Mouse (Mus musculus): Measurements from ENCODE around the gene Rimbp2.
A peak's percentile ranks its signal among the peaks of the same experiment; 100 is the strongest.

Gene Rimbp2

DNA sequence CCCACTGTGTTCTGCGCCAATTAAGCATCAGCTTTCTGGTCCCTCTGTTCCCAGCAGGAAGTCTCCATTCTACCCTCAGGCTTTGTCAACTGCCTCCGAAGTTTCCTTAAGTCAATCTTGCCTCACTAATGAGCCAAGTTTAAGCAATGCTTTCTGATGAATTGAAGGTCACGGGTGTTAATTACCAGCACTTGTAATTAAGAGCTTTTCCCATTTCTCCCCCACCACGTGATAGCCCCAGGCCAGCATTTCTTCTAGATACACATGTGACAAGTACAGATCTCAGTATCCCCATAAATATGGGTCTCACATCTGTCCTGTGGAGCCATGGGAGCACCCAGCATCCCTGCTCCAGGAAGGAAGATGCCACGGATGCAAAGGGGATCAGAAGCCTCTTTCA lies 20.5 kb downstream of the Rimbp2 start:
- no peak for DNase-seq (ENCODE audit: low read depth, low spot score)

DNA sequence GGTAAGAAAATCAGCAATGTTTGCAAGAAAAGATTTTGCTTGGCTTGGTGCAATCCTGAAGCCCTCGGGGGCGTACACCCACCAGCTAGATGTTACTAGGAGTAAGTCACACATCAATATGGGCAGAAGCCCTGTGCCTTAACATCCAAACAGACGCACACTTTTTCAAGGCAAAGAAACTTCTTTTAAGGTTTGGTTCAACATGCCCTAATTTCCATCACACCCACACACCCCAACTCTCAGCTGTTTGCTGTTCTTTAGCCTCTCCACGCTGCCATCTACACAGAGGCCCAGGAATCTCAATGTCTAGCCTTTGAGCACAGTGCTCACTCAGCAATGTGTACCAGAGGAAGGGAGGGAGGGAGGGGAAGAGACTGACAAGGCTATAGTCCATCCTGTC lies 28.2 kb downstream of the Rimbp2 start:
- no peak for DNase-seq (ENCODE audit: low read depth, low spot score)

- DNase-seq (ENCODE audit: low read depth, low spot score): no peak
These were observed 33.2 kb downstream of the Rimbp2 start for GRCm38 (mm10) chr5:128920112-128920511.

- DNase-seq (ENCODE audit: low read depth, low spot score): peak; percentile 49
These were observed 35.9 kb downstream of the Rimbp2 start for GRCm38 (mm10) chr5:128917116-128917959.

DNA sequence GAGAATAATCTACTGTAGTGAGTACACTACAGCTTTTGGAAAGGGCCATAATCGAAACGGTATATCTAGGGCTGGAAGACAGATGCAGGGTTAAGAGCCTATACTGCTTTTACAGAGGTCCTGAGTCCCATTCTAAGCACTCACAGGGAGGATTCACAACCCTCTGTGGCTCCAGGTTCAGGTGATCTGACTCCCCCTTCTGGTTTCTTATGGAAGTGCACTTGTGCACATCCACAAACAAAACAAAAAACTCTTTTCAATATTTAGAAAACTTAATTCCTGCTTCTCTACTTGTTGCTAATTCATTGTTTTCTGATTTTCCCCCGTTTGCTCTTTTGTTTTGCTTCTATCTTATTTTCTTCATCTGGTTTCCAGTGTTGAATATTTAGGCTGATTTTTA lies 39.5 kb downstream of the Rimbp2 start:
- DNase-seq (ENCODE audit: low read depth, low spot score): no peak

- no peak for DNase-seq (ENCODE audit: low read depth, low spot score)
These were observed 40.9 kb downstream of the Rimbp2 start for GRCm38 (mm10) chr5:128912374-128912773.

DNA sequence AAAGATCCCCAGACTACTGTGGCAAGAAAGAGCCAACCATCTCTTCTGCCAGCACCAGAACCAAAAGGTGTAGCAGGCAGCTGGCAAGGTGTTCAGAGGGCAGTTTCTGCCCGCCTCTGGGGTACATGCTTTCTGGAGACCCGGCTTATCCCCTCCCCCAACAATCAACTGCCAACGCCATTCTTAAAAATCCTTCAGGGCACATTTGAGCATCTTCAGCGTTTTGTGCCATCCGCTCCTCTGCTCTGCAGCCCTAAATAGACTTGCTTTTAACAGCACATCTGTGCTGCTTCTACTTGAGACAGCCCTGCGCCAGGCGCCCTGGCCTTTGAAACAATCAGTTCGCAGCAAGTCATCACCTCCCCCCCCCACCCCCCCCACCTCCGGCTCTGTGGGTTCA lies 41.7 kb downstream of the Rimbp2 start:
- DNase-seq (ENCODE audit: low read depth, low spot score): no peak

DNA sequence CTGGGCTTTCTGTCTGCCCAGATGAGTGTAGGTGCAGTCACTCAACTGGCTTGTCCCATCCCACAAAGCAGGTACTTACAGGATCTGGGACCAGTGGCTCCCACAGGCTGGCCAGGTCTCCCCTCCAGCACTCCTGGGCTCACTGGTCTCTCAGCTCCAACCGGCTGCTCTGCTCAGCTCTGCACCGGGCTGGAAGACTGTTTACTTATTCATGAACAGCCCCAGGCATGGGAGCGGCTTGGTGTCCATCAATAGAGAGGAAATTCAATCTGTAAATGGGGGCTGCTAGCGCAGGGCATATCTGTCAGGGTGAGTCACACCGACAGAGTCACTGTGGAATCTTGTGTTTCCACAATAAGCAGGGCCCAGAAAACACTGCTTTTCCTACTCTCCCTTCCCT lies 49.2 kb downstream of the Rimbp2 start:
- no peak for DNase-seq (ENCODE audit: low read depth, low spot score)

DNA sequence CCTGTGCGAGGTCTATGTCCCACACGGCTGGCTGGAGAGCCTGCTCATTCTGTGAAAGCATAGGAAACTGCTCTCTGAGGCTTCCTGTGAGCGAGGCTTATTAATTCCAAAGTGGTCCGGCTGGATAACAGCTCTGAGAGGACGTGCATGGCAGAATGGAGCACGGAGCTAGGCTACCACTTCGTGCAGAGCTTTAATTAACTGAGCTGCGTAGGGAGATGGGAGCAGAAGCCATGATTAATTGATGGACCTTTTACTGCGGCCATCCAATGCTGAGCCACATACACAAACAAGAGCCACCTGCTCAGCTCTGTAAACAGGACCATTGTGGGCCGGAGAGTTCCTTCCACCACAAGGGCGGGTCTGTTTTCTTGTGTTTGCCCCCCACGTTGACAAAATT lies 50.2 kb downstream of the Rimbp2 start:
- DNase-seq (ENCODE audit: low read depth, low spot score): no peak

DNA sequence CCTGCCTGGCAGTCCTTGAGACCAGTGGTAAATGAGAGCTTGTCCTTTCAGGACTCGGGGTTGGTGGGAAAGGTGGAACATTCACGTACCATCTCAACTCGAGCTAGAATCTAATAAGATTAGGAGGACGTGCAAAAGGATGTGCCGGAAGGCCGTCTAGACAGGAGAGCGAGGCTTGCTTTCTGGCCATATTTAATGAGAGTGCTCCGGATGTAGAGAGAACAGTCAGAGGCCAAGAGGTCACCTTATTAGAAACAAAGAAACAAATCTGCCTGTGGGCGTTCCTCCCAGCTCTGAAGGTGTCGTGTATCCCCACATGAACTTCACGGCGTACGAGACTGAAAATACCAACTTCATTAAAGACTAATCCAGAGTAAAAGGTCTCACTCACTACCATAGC lies 53.3 kb downstream of the Rimbp2 start:
- DNase-seq (ENCODE audit: low read depth, low spot score): no peak

GRCm38 (mm10) chr5:128894921-128895320 lies 58.4 kb downstream of the Rimbp2 start:
- DNase-seq (ENCODE audit: low read depth, low spot score): no peak

DNA sequence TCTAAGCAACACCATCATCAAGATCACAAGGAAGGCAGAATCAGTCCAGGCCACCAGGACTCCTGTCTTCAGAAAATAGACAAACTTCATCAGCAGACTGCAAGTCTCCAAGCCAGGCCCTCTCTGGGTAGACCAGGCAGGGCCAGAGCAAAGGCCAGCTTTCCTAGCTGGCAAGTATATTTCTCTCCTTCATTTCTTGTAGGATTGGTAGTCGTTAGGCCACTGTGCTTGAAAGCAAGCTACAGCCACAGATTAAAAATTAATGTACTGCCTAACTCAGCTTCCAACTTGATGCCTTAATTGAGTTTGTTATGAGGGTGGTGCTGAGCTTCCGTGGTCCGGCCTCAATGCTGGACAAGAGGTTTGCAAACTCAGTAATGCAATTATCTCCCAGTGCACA lies 65.7 kb downstream of the Rimbp2 start:
- no peak for DNase-seq (ENCODE audit: low read depth, low spot score)

DNA sequence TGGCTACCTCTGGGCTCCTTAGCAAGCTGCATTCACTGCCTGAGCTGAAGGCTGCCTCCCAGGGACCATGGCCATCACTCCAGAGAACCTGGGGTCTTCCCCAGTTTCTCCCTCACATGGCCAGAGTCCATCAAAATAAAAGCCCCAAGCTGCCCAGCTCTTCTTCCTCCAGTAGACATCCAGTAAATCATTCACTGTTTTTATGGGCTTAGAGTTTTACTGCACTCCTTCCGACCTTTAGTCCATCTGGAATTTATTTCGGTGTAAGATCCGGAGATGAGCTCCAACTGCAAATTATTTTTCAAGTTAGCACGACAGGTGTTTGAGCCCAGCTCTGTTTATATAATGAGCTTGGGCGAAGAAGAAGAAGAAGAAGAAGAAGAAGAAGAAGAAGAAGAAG lies 69.0 kb downstream of the Rimbp2 start:
- DNase-seq (ENCODE audit: low read depth, low spot score): no peak

GRCm38 (mm10) chr5:128879092-128879491 lies 74.2 kb downstream of the Rimbp2 start:
- no peak for DNase-seq (ENCODE audit: low read depth, low spot score)

- no peak for DNase-seq (ENCODE audit: low read depth, low spot score)
These were observed 75.8 kb downstream of the Rimbp2 start for GRCm38 (mm10) chr5:128877425-128878035.

- DNase-seq (ENCODE audit: low read depth, low spot score): no peak
These were observed 81.6 kb downstream of the Rimbp2 start for GRCm38 (mm10) chr5:128871706-128872105.

DNA sequence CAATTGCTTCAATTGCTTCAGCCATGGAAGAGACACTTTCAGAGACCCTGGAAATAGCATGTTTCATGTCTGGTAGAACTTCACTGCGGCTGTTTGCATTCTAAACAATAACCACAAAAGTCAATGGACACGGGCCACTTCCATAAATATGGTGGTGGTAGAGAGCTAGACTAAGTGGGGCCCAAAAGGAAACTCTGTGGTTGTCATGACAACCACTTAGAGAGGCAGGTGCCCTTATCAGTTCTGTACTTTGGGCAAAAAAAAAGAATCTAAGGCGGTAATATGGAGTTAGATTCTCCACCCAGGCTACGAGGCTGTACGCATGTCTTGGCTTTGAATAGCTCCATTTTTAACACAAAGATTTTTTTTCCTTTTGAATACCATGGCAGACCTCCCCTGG lies 86.5 kb downstream of the Rimbp2 start:
- DNase-seq (ENCODE audit: low read depth, low spot score): no peak

GRCm38 (mm10) chr5:128866291-128866690 lies 87.0 kb downstream of the Rimbp2 start:
- DNase-seq (ENCODE audit: low read depth, low spot score): no peak

GRCm38 (mm10) chr5:128863497-128863896 lies 89.8 kb downstream of the Rimbp2 start:
- no peak for DNase-seq (ENCODE audit: low read depth, low spot score)

DNA sequence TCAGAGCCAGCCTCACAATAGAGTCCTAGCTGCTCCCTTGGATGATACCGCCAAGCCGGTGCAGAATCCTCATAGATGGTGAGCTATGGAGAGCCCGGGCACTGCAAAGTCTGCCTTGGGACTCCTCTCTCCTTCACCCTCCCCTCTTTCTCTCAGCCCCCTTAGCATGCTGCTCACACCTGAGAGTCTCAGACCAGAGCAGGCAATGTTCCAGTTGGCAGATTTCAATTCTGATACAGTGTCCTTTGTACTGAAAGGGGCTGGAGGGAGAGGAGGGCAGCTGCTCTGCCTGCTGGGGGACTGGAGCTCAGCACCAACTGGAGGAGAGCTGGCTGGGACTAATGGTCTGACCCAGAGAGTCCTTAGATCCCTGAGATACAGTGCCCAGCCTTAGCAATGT lies 92.4 kb downstream of the Rimbp2 start:
- DNase-seq (ENCODE audit: low read depth, low spot score): no peak

DNA sequence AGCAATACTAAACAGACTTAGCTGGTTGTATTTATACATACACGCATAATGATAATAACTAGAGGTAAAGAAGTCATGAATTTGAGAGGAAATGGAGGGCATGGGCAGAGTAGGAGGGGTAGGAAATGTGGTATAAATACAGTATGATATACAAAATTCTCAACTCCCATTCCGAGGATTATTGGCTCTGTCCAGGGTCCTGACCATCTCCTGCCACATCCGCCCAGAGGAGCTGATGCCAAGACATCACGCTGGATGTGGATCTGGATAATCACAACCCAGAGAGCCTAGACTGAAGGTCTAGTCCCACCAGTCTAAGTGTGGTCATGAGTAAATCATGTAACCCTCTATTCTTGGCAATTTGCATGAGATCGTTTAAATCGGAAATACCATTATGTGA lies 100.5 kb downstream of the Rimbp2 start:
- DNase-seq (ENCODE audit: low read depth, low spot score): no peak

DNA sequence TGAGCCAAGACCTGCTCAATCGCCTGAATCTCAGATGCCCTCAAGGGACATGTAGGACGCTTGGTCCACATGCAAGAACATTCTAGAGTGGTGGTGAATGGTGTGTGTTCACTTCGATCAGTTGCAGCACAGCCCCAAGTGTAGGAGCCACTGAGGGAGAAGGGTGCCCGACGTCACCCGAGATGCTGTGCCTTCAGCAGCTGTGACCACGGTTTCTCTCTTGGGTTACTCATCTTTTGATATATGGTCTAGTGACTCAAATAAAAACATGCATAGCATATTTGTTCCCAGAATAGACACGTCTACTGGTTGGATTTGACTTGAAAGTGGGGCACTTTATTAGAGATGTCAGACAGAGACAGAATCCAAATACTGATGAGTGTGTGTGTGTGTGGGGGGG lies 105.5 kb downstream of the Rimbp2 start:
- DNase-seq (ENCODE audit: low read depth, low spot score): no peak

DNA sequence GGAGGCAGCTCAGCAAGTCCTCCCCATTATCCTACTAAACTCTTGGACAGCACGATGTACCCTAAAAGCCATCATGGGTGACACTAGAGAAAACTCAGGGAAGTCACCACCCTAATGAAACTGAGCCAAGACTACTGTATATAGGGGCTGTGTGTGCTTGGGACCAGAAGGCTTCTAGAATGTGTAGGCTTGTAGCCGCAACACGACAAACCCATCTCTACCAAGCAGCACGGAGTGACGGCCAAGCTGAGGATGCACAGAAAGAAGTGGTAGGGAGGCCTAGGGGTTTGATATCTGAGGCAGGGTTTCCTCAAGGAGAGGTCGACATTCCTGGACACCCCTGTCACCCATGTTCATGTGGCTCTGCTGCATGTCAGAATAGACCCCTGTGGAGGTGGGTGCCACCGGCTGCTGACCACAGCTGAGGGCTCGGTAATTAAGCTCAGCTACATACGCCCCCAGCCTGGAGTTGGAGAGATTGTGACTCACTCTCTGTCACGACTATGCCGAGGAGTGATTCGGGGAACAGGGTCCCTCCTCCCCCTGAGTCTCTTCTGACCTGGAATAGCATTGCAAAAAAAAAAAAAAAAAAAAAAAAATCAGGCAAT lies 106.7 kb downstream of the Rimbp2 start:
- DNase-seq (ENCODE audit: low read depth, low spot score): no peak

All from WW6 (cell line).